Mouse (Mus musculus): ENCODE results near the gene Pdpn. TPM values are rescaled to one million over a fixed set of nuclear protein-coding genes. Genes with fewer than 3 reads are reported as not detected.

Pdpn gene
- polyA plus RNA-seq, 2 experiments: 34.3 to 80.3 TPM

GRCm38 (mm10) chr4:143324925-143325624, 25.7 kb upstream of the Pdpn start:
- no peak for TF ChIP-seq POLR2A (IDR thresholded peaks at IDR 0.05; ENCODE audit: borderline replicate concordance, extremely low read depth, insufficient read depth, insufficient read length)
- 22% methylated on average over 15 of the region's 15 CpGs for WGBS
- 0 out of 2 replicates have a peak, but pooled peaks cover 10% of the 10 kb centered on the region for H3K4me1 ChIP-seq (ENCODE audit: control insufficient read depth, insufficient read depth, low read length)
- 0 out of 2 replicates have a peak overlapping the region, but pooled peaks have one; percentile 12 for H3K9ac ChIP-seq (ENCODE audit: low read depth, low read length, severe bottlenecking)
- H3K36me3 ChIP-seq (ENCODE audit: control insufficient read depth, insufficient read depth, low read length): no peaks in the 10 kb centered on the region
- H3K27me3 ChIP-seq (ENCODE audit: control insufficient read depth, insufficient read depth, low read length): no peaks in the 10 kb centered on the region
- H3K4me2 ChIP-seq (replicated peaks; ENCODE audit: low read depth, low read length, severe bottlenecking): peak overlapping the region; percentile 56
- H3K4me3 ChIP-seq (replicated peaks; ENCODE audit: low read length): peak overlapping the region; percentile 29
- no peaks in the 10 kb centered on the region for H3K9me3 ChIP-seq (ENCODE audit: control insufficient read depth, low read length)
- no peak overlapping the region for H3K27ac ChIP-seq (replicated peaks; ENCODE audit: low read depth, low read length)
- DNase-seq (ENCODE audit: low spot score) (no peak), ATAC-seq (ENCODE audit: low FRiP score, low read depth) (peak; percentile 44; the same call in 1 of the 2 replicates)

- WGBS: 16% methylated on average over 9 of the region's 11 CpGs
- Histone ChIP-seq H3K4me1 (ENCODE audit: control insufficient read depth, insufficient read depth, low read length) (0 out of 2 replicates have a peak, but pooled peaks cover 8% of the 10 kb centered on the region), H3K27me3 (ENCODE audit: control insufficient read depth, insufficient read depth, low read length) (no peaks in the 10 kb centered on the region), H3K4me2 (replicated peaks; ENCODE audit: low read depth, low read length, severe bottlenecking) (peak overlapping the region; percentile 56; the same call in 1 of the 2 replicates), H3K9me3 (ENCODE audit: control insufficient read depth, low read length) (no peaks in the 10 kb centered on the region), H3K27ac (replicated peaks; ENCODE audit: low read depth, low read length) (no peak overlapping the region), H3K9ac (ENCODE audit: low read depth, low read length, severe bottlenecking) (no peak overlapping the region), H3K4me3 (replicated peaks; ENCODE audit: low read length) (no peak overlapping the region), H3K36me3 (ENCODE audit: control insufficient read depth, insufficient read depth, low read length) (no peaks in the 10 kb centered on the region)
- no peak for ATAC-seq (ENCODE audit: low FRiP score, low read depth)
- no peak for TF ChIP-seq POLR2A (IDR thresholded peaks at IDR 0.05; ENCODE audit: borderline replicate concordance, extremely low read depth, insufficient read depth, insufficient read length)
- no peak for DNase-seq (ENCODE audit: low spot score)
These were observed 25.0 kb upstream of the Pdpn start for GRCm38 (mm10) chr4:143324176-143324924.

DNA sequence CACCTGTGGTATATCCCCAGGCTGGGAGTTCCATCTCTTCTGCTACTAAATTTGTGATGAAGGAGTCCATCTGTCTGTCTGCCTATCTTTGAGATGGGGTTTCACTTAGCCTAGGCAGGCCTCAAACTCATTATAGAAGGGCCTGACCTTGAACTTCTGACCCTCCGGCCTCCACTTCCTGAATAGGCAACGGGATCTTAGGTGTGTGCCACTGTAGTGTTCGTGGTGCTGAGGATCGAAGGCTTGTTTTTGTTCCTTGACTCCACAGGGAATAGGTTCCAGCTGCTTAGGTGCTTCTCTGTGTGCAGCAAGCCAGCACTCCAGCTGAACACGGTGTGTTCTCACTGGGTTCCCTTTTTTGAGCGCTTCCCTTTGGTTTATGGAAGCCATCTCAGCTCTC, 13.9 kb upstream of the Pdpn start:
- Histone ChIP-seq H3K27me3 (ENCODE audit: control insufficient read depth, insufficient read depth, low read length) (no peaks in the 10 kb centered on the region), H3K4me3 (replicated peaks; ENCODE audit: low read length) (no peak overlapping the region), H3K4me2 (replicated peaks; ENCODE audit: low read depth, low read length, severe bottlenecking) (no peak overlapping the region), H3K36me3 (ENCODE audit: control insufficient read depth, insufficient read depth, low read length) (no peaks in the 10 kb centered on the region), H3K9ac (ENCODE audit: low read depth, low read length, severe bottlenecking) (no peak overlapping the region), H3K27ac (replicated peaks; ENCODE audit: low read depth, low read length) (no peak overlapping the region), H3K9me3 (ENCODE audit: control insufficient read depth, low read length) (no peaks in the 10 kb centered on the region), H3K4me1 (ENCODE audit: control insufficient read depth, insufficient read depth, low read length) (no peaks in the 10 kb centered on the region)
- ATAC-seq (ENCODE audit: low FRiP score, low read depth) (no peak), DNase-seq (ENCODE audit: low spot score) (no peak)
- no peak for TF ChIP-seq POLR2A (IDR thresholded peaks at IDR 0.05; ENCODE audit: borderline replicate concordance, extremely low read depth, insufficient read depth, insufficient read length)
- WGBS: 62% methylated on average over 6 of the region's 6 CpGs

- 45% methylated on average over 2 of the region's 2 CpGs for WGBS
- DNase-seq (ENCODE audit: low spot score) (no peak), ATAC-seq (ENCODE audit: low FRiP score, low read depth) (no peak)
- Histone ChIP-seq H3K4me1 (ENCODE audit: control insufficient read depth, insufficient read depth, low read length) (no peaks in the 10 kb centered on the region), H3K27ac (replicated peaks; ENCODE audit: low read depth, low read length) (no peak overlapping the region), H3K36me3 (ENCODE audit: control insufficient read depth, insufficient read depth, low read length) (no peaks in the 10 kb centered on the region), H3K27me3 (ENCODE audit: control insufficient read depth, insufficient read depth, low read length) (no peaks in the 10 kb centered on the region), H3K9me3 (ENCODE audit: control insufficient read depth, low read length) (no peaks in the 10 kb centered on the region), H3K9ac (ENCODE audit: low read depth, low read length, severe bottlenecking) (no peak overlapping the region), H3K4me2 (replicated peaks; ENCODE audit: low read depth, low read length, severe bottlenecking) (no peak overlapping the region), H3K4me3 (replicated peaks; ENCODE audit: low read length) (no peak overlapping the region)
- TF ChIP-seq POLR2A (IDR thresholded peaks at IDR 0.05; ENCODE audit: borderline replicate concordance, extremely low read depth, insufficient read depth, insufficient read length): no peak
These were observed 12.0 kb upstream of the Pdpn start for GRCm38 (mm10) chr4:143311341-143311740.

DNA sequence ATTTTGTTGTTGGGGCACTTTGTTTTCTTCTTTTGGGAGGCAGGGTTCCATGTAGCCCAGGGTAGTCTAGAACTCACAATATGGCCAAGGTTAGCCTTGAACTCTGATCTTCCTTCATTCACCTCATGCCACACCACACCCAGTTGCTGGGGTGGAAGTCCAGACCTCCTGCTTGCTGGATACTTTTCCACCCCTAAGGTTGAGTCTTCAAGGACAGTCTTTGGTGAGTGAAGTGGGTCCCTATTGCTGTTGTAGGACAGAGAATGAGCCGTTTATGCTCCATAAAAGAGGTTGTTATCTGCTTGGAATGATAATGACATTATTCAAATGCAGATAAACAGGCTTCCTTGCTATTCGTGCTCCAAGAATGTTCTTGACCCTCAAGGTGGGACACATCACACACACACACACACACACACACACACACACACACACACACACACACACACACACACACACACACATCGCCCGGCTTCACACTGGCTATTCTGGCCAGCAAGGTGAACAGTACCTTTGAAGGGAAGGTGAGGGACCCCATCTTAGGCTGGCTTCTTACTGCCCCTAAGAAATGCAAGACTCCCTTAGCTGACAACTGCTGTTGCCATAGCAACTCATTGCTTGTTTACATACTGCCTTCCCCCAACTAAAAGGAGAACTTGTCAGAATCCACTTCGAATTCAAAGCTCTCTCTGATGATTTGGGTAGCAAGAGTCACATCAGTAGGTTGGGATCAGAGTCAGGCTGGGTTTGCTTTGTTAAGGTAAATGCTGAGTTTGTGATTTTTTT, 6.8 kb upstream of the Pdpn start:
- no peak for DNase-seq (ENCODE audit: low spot score)
- no peak for ATAC-seq (ENCODE audit: low FRiP score, low read depth)
- Histone ChIP-seq H3K4me2 (replicated peaks; ENCODE audit: low read depth, low read length, severe bottlenecking) (no peak overlapping the region), H3K27ac (replicated peaks; ENCODE audit: low read depth, low read length) (no peak overlapping the region), H3K9ac (ENCODE audit: low read depth, low read length, severe bottlenecking) (no peak overlapping the region), H3K4me3 (replicated peaks; ENCODE audit: low read length) (no peak overlapping the region), H3K9me3 (ENCODE audit: control insufficient read depth, low read length) (no peaks in the 10 kb centered on the region), H3K4me1 (ENCODE audit: control insufficient read depth, insufficient read depth, low read length) (no peaks in the 10 kb centered on the region), H3K36me3 (ENCODE audit: control insufficient read depth, insufficient read depth, low read length) (no peaks in the 10 kb centered on the region), H3K27me3 (ENCODE audit: control insufficient read depth, insufficient read depth, low read length) (no peaks in the 10 kb centered on the region)
- TF ChIP-seq POLR2A (IDR thresholded peaks at IDR 0.05; ENCODE audit: borderline replicate concordance, extremely low read depth, insufficient read depth, insufficient read length): no peak
- 63% methylated on average over 5 of the region's 5 CpGs for WGBS
